Mouse (Mus musculus) left cerebral cortex, adult 2 months (tissue): Measurements from ENCODE around the gene Vmn2r17. TPM values are rescaled to one million over a fixed set of nuclear protein-coding genes. Genes with fewer than 3 reads are reported as not detected.

Experiments used
- DNase-seq, 2 experiments: peaks; one replicate each; pipeline ENCODE4 v3.0.0; 2021 to 2022; ENCODE audit warnings: low spot score in 2 of 2, mixed read lengths in 1 of 2; ENCODE audit errors: extremely low spot score in 1 of 2
- H3K27ac ChIP-seq: fragments of 200-600 bp; 2 replicates; pipeline ENCODE4 v1.8.1; 2022
- H3K4me3 ChIP-seq: fragments of 200-600 bp; 2 replicates; pipeline ENCODE4 v1.8.1; 2022
- CTCF ChIP-seq: fragments of 200-600 bp; IDR thresholded peaks from 2 replicates; pipeline ENCODE4 v1.8.1; 2022; ENCODE audit warnings: antibody characterized with exemption, mild to moderate bottlenecking, moderate library complexity
- intact Hi-C: fragments of 180-260 bp; cut with DNase I; formaldehyde crosslinking; loops from one replicate; pipeline ENCODE4 v1.15.1; 2025
- long read RNA-seq, 2 experiments: library from polyadenylated mRNA; stranded (forward); transcript quantifications; one replicate each; pipeline ENCODE4 v2.0.0; 2021; ENCODE audit warnings: borderline mapping rate in 2 of 2
- total RNA-seq, 2 experiments: library from RNA; stranded (reverse); gene quantifications; 2 replicates each; pipeline ENCODE4 v1.2.3; 2021

Gene Vmn2r17
- not detected for total RNA-seq
- long read RNA-seq, experiment 1: 0 reads
- long read RNA-seq, experiment 2: 0 reads

DNA sequence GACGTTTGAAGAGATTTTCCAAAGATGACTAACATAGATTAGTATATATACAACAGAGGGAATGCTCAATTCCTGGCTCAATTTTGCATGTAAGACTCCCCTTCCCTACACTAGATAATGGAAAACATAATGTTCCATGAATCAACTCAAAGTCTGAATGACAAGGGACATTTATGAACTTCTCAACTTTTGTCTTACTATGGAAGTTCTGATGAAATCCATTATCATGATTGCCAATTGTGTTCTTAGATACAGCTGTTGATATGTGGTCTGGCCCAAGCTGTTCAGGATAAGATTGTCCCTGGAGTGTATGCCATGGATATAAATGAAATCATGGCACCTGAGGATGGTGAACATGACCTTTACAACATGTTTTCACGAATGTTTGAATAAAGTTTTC is at the start of gene Vmn2r17:
Gene Vmn2r17, plus strand, starts transcription at position 301 of the 400 bp plus-strand sequence.
- intact Hi-C loops: no loop called here
- DNase-seq: no peak
- no peak within 1 kb of the TSS for H3K4me3 ChIP-seq
- no peak within 1 kb of the TSS for H3K27ac ChIP-seq
- no peak for TF ChIP-seq CTCF

DNA sequence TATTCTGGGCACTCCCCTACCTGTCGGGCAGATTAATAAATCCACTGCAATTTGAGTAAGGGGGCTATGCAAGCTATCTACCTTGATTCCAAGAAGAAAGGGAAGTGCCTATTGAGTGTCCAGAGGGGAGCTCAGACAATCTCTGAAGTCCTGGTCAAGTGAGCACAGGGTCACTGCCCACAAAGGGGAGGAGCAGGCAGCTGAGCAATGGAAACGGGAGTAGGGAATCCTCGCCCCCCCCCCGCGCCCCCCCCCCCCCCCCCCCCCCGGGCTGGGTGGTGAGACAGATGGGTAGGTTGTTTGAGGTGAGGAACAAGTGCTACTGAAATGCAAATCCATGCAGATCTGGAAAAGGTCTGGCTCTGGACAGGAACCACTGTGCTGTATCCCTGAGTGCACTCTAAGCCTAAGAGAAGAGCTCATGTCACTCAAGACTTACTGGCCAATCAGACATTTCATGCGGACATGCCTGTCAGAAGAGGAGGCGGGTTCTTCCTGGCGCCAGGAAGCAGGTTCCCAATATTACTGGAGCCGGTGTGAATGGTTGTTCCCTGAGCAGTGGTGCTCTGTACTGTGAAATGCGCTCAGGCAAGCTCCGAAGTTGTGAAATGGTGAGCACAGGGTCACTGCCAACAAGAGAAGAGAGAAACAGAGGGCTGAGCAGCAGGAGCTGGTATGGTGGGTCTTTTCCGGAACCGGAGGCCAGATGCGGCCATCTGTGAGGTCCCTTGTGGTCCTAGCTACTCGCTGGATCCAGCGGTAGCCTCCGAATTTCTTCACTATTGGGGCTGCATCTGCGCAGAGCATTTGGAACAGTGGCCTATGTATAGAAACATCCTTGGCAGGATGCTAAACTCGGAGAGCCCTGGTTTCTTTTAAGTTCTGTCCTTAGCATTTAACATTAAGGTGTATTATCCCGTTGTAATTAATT is 47.4 kb downstream of the Vmn2r17 start:
- intact Hi-C loops: no loop called here
- Histone ChIP-seq H3K27ac (no peak overlapping the region), H3K4me3 (peak overlapping the region; percentile 32)
- no peak for TF ChIP-seq CTCF
- peak in 1 of 2 experiments; percentile 9 for DNase-seq

- Histone ChIP-seq H3K27ac (no peak overlapping the region), H3K4me3 (no peak overlapping the region)
- TF ChIP-seq CTCF: peak; percentile 57
- peak; percentile 8 to 13 for DNase-seq
- intact Hi-C loops: loop anchor here (5.0 kb wide), 1 partner anchor 516 kb away; no protein-coding TSS in a partner anchor
These were observed 87.2 kb downstream of the Vmn2r17 start for GRCm38 (mm10) chr5:109506729-109507128.

Other genes with a start within 250 kb of the Vmn2r17 start
- not detected for gene Vmn2r13, start 227.5 kb upstream of the Vmn2r17 start, total RNA-seq
- not detected for gene Vmn2r14, start 195.0 kb upstream of the Vmn2r17 start, total RNA-seq
- not detected for gene Vmn2r15, start 122.0 kb upstream of the Vmn2r17 start, total RNA-seq
- gene Vmn2r16, start 89.5 kb upstream of the Vmn2r17 start, total RNA-seq: not detected
- 10 to 100 TPM; 31.5 to 37.7 TPM for gene Crlf2, start 139.3 kb downstream of the Vmn2r17 start, total RNA-seq